Mouse (Mus musculus) naive thymus-derived CD4-positive, alpha-beta T cell, adult 2 months (primary cell): Measurements from ENCODE around the gene 1700015F17Rik.

ENCODE experiments used
- DNase-seq: peaks from one replicate; pipeline ENCODE4 v3.0.0-alpha.2; 2011; ENCODE audit warnings: low read depth

1700015F17Rik gene

GRCm38 (mm10) chr5:5423723-5424171, 55.2 kb downstream of the 1700015F17Rik start:
- DNase-seq: no peak

GRCm38 (mm10) chr5:5423081-5423480, 55.9 kb downstream of the 1700015F17Rik start:
- no peak for DNase-seq

- DNase-seq: no peak
These were observed 57.5 kb downstream of the 1700015F17Rik start for GRCm38 (mm10) chr5:5421439-5421838.

- DNase-seq: peak; percentile 12
These were observed 58.9 kb downstream of the 1700015F17Rik start, which contains the start of gene Cdk14 for GRCm38 (mm10) chr5:5419992-5420455. TSS of gene Cdk14 (minus strand) at chr5:5420312.

GRCm38 (mm10) chr5:5419253-5419652, 59.7 kb downstream of the 1700015F17Rik start:
- DNase-seq: no peak

GRCm38 (mm10) chr5:5414835-5415234, 64.1 kb downstream of the 1700015F17Rik start:
- DNase-seq: no peak

- DNase-seq: no peak
These were observed 67.1 kb downstream of the 1700015F17Rik start for GRCm38 (mm10) chr5:5411886-5412285.

GRCm38 (mm10) chr5:5401986-5402385, 77.0 kb downstream of the 1700015F17Rik start:
- DNase-seq: no peak

GRCm38 (mm10) chr5:5392786-5393185, 86.2 kb downstream of the 1700015F17Rik start:
- DNase-seq: no peak
